Mouse (Mus musculus) forebrain, postnatal 0 days (tissue): ENCODE data around the gene Gm49510. TPM values are rescaled to one million over a fixed set of nuclear protein-coding genes. Genes with fewer than 3 reads are reported as not detected.

Experiments
- ATAC-seq: fragments of 200-750 bp; cut with Nextera tagmentation; 2 replicates; pipeline ENCODE4 v1.8.0; 2017; ENCODE audit warnings: mild to moderate bottlenecking, moderate library complexity
- DNase-seq: peaks from one replicate; pipeline ENCODE4 v3.0.0-alpha.2; 2015
- H3K27ac ChIP-seq: fragments of 300-500 bp; sonication (generic); 2 replicates; pipeline ENCODE4 v1.5.1; 2014; ENCODE audit warnings: low read depth, mild to moderate bottlenecking, antibody characterized with exemption, low read length, moderate library complexity, mixed read lengths
- H3K27me3 ChIP-seq: fragments of 300-500 bp; sonication (generic); 2 replicates; pipeline ENCODE4 v1.6.1; 2014; ENCODE audit warnings: mild to moderate bottlenecking, low read length, mixed read lengths; ENCODE audit not compliant: insufficient read depth
- H3K36me3 ChIP-seq: fragments of 300-500 bp; sonication (generic); 2 replicates; pipeline ENCODE4 v1.6.1; 2014; ENCODE audit warnings: mild to moderate bottlenecking, moderate library complexity; ENCODE audit not compliant: insufficient read depth
- H3K4me1 ChIP-seq: fragments of 300-500 bp; sonication (generic); 2 replicates; pipeline ENCODE4 v1.6.1; 2014; ENCODE audit warnings: antibody characterized with exemption; ENCODE audit not compliant: insufficient read depth
- H3K4me2 ChIP-seq: fragments of 300-500 bp; sonication (generic); 2 replicates; pipeline ENCODE4 v1.6.1; 2014; ENCODE audit warnings: low read depth, mild to moderate bottlenecking, moderate library complexity
- H3K4me3 ChIP-seq: fragments of 300-500 bp; sonication (generic); 2 replicates; pipeline ENCODE4 v1.5.1; 2014; ENCODE audit warnings: low read depth, low read length, mixed read lengths
- H3K9ac ChIP-seq: fragments of 300-500 bp; sonication (generic); 2 replicates; pipeline ENCODE4 v1.6.1; 2014; ENCODE audit warnings: mild to moderate bottlenecking
- H3K9me3 ChIP-seq: fragments of 300-500 bp; sonication (generic); 2 replicates; pipeline ENCODE4 v1.6.1; 2016; ENCODE audit warnings: low read length
- CTCF ChIP-seq: sonication (generic); IDR thresholded peaks from 2 replicates; pipeline ENCODE4 v1.5.1; 2016; ENCODE audit warnings: antibody characterized with exemption, control low read depth, low read depth
- WGBS: fragments of 180-500 bp; shearing (Covaris S2); extraction: QIAGEN DNeasy Blood & Tissue Kit; methylation state at CpG from one replicate; pipeline ENCODE4 v1.1.7; 2014; 5-methylcytosine and 5-hydroxymethylcytosine counted together
- polyA plus RNA-seq: library from polyadenylated mRNA; unstranded; fragments of >200 nt; fragmentation: Nextera tagmentation; extraction: Ambion mirVana; gene quantifications from 2 replicates; pipeline ENCODE4 v1.2.1, GENCODE M21; 2015
- total RNA-seq: library from RNA; depleted of rRNA; stranded (reverse); fragments of >200 nt; gene quantifications from 2 replicates; pipeline ENCODE4 v1.2.3, GENCODE M21; 2014

The Gm49510 gene
- total and polyA plus RNA-seq, 2 experiments from 2014 or later = not detected

DNA sequence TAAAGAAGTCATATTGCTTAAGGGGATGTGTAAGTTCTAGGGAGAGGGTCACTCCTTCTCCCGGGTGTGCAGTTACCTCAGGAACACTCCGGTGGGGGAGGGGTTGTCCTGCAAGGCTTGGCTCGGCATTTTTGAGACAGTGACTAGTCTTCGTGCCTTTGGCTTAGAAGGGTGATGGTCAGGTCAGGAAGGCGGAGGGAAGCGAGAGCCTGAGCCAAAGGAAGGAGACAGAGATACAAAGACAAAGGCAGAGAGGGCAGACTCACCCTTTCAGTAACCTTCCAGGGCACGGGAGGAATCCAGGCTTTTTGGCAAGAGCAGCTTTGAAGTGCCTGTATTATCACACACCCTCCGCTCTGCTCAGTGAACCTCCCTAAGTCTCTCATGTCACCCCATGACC lies 25.7 kb downstream of the Gm49510 start:
- Histone ChIP-seq H3K27ac (no peak overlapping the region), H3K4me3 (no peak overlapping the region), H3K4me1 (0 out of 2 replicates have a peak, but pooled peaks cover 6% of the 10 kb centered on the region), H3K36me3 (0 out of 2 replicates have a peak, but pooled peaks cover 1% of the 10 kb centered on the region), H3K4me2 (no peak overlapping the region), H3K9ac (no peak overlapping the region), H3K9me3 (no peaks in the 10 kb centered on the region), H3K27me3 (no peaks in the 10 kb centered on the region)
- 49% methylated on average over 8 of the region's 8 CpGs for WGBS
- no peak for TF ChIP-seq CTCF
- no peak for DNase-seq
- no peak for ATAC-seq

DNA sequence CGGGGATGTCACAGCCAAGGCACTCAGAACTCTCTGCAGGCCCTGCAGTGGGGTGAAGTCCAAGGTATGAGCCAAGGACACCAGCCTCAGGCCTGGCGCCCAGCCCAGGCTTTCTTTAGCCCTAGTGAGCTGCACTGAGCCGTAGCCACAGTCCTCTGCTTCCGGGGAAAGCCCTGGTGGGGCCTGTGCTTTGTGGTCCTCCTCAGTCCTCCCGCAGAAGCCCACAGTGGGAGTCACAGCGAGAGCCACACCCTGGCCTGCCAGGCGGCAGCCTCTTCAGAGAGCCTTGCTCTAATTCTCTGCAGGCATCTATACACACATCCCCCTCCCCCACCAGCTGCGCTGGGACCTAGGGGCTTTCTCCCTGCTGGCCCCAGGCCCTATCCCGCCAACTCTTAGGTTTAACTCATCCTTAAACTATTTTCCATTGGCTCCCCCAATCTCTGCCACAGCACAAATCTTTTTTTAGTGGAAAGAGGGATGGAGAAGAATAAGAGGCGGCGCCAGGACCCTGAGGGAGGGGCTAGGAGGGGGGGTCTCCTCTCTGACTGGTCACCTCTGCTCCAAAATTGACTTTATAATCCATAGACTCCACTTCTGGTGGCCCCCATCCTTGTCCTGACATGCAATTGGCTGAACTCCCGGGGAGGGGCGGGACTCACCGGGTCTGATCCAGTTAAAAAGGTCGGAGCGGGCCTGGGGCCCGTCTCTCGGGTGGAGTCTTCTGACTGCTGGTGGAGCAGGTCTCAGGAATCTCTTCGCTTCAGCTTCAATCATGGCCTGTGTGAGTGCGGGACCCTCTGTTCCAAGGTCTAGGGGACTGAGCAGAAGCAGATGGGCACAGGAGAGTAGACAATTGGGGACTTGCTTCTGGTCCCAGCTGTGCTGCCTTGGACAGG lies 26.8 kb downstream of the Gm49510 start, which contains the start of gene Lgals1:
TSS of gene Lgals1 (plus strand) at position 705 of the 899 bp plus-strand sequence.
- H3K9me3 ChIP-seq = no peaks in the 10 kb centered on the region
- ATAC-seq = peak; percentile 58
- 0 out of 2 replicates have a peak, but pooled peaks cover 6% of the 10 kb centered on the region for H3K4me1 ChIP-seq
- H3K4me3 ChIP-seq = no peak within 1 kb of the TSS
- H3K9ac ChIP-seq = no peak within 1 kb of the TSS
- TF ChIP-seq CTCF = no peak
- WGBS = 11% methylated on average over 20 of the region's 20 CpGs
- DNase-seq = peak; percentile 55
- H3K4me2 ChIP-seq = peak within 1 kb of the TSS; percentile 52; the same call in 1 of the 2 replicates
- no peaks in the 10 kb centered on the region for H3K36me3 ChIP-seq
- 0 out of 2 replicates have a peak within 1 kb of the TSS, but pooled peaks have one; percentile 10 for H3K27ac ChIP-seq
- H3K27me3 ChIP-seq = no peaks in the 10 kb centered on the region

DNA sequence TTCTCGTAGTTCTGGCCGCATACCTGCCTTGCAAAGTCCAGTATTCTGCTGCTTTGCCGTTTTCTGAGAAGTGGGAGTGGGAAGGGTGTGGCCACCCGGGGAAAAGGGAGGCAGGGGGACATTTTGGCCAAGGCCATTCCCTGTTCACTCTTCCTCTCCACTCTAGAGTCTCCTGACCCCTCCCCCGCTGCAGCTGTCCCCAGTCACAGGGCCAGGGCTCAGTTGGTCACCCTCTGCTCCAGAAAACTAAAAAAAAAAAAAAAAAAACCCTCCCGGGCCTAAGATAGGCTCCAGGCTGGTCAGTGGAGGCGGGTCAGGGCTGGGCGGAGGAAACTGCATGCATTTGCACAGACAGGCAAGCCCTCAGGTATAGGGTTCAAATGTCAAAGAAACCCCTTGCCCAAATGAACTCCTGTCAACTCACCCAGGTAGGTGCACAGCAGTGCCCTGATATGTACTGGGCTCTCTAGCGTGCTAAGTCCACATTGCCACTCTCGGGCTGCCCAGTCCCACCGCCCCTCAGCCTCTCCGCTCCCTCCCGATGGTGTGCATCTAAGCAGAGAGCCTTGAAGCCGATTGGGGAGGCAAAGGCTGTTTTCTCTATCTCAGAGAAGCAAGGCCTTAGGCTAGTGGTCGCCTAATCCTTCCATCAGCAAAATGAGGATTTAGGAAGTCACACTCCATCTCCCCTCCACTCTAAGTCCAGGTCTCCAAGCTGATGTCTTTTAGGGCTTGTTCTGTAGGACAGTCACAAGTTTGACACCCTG lies 27.7 kb downstream of the Gm49510 start:
- Histone ChIP-seq H3K4me2 (peak overlapping the region; percentile 52; the same call in 1 of the 2 replicates), H3K4me1 (0 out of 2 replicates have a peak, but pooled peaks cover 6% of the 10 kb centered on the region), H3K27ac (no peak overlapping the region), H3K9me3 (no peaks in the 10 kb centered on the region), H3K9ac (no peak overlapping the region), H3K4me3 (no peak overlapping the region), H3K27me3 (no peaks in the 10 kb centered on the region), H3K36me3 (no peaks in the 10 kb centered on the region)
- DNase-seq (no peak), ATAC-seq (no peak)
- 33% methylated on average over 15 of the region's 15 CpGs for WGBS
- TF ChIP-seq CTCF = no peak

DNA sequence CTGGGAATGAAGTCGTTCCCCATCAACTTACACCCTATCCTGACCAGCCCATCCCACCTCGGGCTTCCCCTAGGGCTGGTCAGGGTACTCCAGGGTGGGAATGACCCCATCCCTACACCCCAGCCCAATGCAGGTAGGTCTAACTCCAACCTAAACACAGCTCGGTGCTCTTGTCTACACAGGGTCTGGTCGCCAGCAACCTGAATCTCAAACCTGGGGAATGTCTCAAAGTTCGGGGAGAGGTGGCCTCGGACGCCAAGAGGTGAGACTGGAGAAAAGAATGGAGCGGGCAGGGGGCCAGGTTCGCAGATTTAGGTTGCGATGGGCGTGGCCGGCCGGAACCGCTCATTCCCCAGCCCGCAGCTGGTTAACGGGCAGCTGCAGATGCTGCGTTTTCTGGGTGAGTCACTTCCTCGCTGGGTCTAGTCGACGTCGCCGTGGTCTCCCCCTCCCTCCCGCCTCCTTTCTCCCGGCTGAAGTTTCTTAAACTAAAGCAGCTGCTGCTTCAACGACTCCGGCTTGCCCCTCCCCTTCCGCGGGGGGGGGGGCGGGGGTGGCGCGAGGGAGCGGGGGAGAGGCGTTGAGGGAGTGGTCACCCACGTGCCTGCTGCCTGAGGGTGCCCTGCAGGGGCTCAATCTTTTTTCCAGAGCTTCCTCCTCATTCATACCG lies 28.5 kb downstream of the Gm49510 start:
- TF ChIP-seq CTCF = no peak
- Histone ChIP-seq H3K36me3 (no peaks in the 10 kb centered on the region), H3K27me3 (no peaks in the 10 kb centered on the region), H3K27ac (no peak overlapping the region), H3K4me2 (peak overlapping the region; percentile 52), H3K4me1 (0 out of 2 replicates have a peak, but pooled peaks cover 6% of the 10 kb centered on the region), H3K9ac (no peak overlapping the region), H3K9me3 (no peaks in the 10 kb centered on the region), H3K4me3 (peak overlapping the region; percentile 27)
- ATAC-seq (peak; percentile 40; the same call in 1 of the 2 replicates), DNase-seq (peak; percentile 44)
- WGBS = 2% methylated on average over 33 of the region's 35 CpGs

DNA sequence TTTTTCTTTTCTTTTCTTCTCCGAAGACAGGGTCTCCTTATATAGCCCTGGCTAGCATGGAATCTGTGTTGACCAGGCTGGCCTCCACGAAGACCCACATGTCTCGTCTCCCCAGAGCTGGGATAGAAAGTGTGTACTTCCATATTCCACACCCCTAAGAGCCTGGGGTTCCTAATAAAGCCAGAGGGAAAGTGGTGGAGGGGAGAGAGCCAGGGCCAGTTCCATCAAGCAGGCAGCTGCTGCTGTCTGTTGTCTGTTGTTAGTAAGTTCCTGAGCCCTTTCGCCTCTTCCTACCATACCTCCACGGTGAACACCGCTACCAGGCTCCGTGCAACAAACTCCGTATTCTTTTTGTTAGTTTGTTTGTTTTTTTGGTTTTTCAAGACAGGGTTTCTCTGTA lies 29.1 kb downstream of the Gm49510 start:
- H3K4me2 ChIP-seq = peak overlapping the region; percentile 52
- H3K27ac ChIP-seq = no peak overlapping the region
- H3K9ac ChIP-seq = no peak overlapping the region
- WGBS = 52% methylated on average over 8 of the region's 8 CpGs
- H3K4me3 ChIP-seq = no peak overlapping the region
- no peak for ATAC-seq
- H3K9me3 ChIP-seq = no peaks in the 10 kb centered on the region
- no peak for DNase-seq
- no peaks in the 10 kb centered on the region for H3K36me3 ChIP-seq
- TF ChIP-seq CTCF = no peak
- no peaks in the 10 kb centered on the region for H3K27me3 ChIP-seq
- 0 out of 2 replicates have a peak, but pooled peaks cover 6% of the 10 kb centered on the region for H3K4me1 ChIP-seq

DNA sequence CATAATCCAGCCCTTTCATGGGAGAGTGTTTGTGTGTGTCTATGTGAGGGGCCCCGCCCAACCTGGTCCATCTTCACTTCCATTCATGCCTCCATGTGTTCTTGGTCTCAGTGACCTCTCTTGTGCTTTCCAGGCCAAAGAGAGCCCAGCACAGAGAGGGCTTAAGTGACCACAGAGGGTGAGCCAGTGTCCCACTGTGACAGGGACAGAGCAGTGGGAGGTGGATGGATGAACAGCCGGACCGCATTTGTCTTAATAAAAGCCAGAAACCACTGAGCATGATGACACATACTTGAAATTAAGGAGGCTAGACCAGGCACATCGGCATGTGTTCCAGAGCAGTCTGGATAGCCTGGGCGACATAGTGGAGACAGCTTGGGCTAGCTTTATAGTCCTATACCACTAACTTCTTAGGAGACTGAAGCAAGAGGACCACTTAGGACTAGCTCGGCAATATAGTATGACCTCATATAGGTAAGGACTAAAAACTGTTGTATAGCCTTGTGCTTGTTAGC lies 30.8 kb downstream of the Gm49510 start:
- Histone ChIP-seq H3K36me3 (no peaks in the 10 kb centered on the region), H3K4me1 (0 out of 2 replicates have a peak, but pooled peaks cover 9% of the 10 kb centered on the region), H3K4me3 (no peak overlapping the region), H3K9ac (no peak overlapping the region), H3K9me3 (no peaks in the 10 kb centered on the region), H3K27ac (no peak overlapping the region), H3K27me3 (no peaks in the 10 kb centered on the region), H3K4me2 (no peak overlapping the region)
- no peak for TF ChIP-seq CTCF
- 96% methylated on average over 6 of the region's 6 CpGs for WGBS
- no peak for ATAC-seq
- no peak for DNase-seq
